Mouse (Mus musculus) megakaryocyte, embryonic 14.5 days (primary cell): ENCODE results near the gene Spty2d1. TPM values are rescaled to one million over a fixed set of nuclear protein-coding genes. Genes with fewer than 3 reads are reported as not detected.

Experiments
- H3K27me3 ChIP-seq: replicated peaks from 2 replicates; pipeline ENCODE3; 2012; ENCODE audit warnings: inconsistent platforms
- H3K36me3 ChIP-seq: replicated peaks from 2 replicates; pipeline ENCODE3; 2012; ENCODE audit warnings: low read length, inconsistent platforms, mixed read lengths
- H3K4me1 ChIP-seq: 2 replicates; pipeline ENCODE4 v1.6.1; 2012; ENCODE audit warnings: inconsistent platforms
- H3K4me3 ChIP-seq: replicated peaks from 2 replicates; pipeline ENCODE3; 2012; ENCODE audit warnings: moderate library complexity, mild to moderate bottlenecking, inconsistent platforms
- H3K9me3 ChIP-seq: 2 replicates; pipeline ENCODE4 v1.6.1; 2012; ENCODE audit warnings: inconsistent platforms
- FLI1 ChIP-seq: IDR thresholded peaks from 2 replicates; pipeline ENCODE4 v1.6.1; 2012; ENCODE audit warnings: low read length, inconsistent platforms, mixed read lengths
- GATA1 ChIP-seq: IDR thresholded peaks from 3 replicates; pipeline ENCODE4 v1.6.1; 2012; ENCODE audit warnings: mixed read lengths, low read length, inconsistent platforms, borderline replicate concordance
- polyA plus RNA-seq: library from polyadenylated mRNA; stranded (reverse); fragments of >175 nt; gene quantifications from 2 replicates; pipeline ENCODE4 v1.2.3, GENCODE M21; 2012; ENCODE audit warnings: low replicate concordance; ENCODE audit not compliant: insufficient read depth

The Spty2d1 gene
- polyA plus RNA-seq, 1 experiment: 3.1 TPM

DNA sequence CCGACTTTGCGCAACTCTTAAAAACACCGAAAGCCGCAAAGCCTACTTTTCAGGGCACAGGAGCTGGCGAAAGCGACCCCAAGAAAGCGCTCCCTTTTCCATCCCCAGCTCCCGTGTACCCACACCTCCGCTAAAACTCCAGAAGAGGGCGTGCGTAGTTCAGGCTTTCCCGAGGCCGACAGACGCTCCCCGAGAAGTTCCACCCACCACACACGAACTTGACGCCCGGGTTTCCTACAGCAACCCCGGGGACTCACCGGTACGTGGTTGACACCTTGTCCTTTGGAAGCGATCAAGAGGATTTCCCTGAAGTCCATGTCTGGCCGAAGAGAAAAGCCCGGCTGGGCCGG, 418 bp downstream of the Spty2d1 start:
- Histone ChIP-seq H3K27me3 (no peaks in the 10 kb centered on the region), H3K4me3 (peak overlapping the region; percentile 97), H3K36me3 (peaks cover 17% of the 10 kb centered on the region), H3K9me3 (no peaks in the 10 kb centered on the region), H3K4me1 (peaks cover 71% of the 10 kb centered on the region)
- no peak for TF ChIP-seq FLI1
- TF ChIP-seq GATA1: no peak

DNA sequence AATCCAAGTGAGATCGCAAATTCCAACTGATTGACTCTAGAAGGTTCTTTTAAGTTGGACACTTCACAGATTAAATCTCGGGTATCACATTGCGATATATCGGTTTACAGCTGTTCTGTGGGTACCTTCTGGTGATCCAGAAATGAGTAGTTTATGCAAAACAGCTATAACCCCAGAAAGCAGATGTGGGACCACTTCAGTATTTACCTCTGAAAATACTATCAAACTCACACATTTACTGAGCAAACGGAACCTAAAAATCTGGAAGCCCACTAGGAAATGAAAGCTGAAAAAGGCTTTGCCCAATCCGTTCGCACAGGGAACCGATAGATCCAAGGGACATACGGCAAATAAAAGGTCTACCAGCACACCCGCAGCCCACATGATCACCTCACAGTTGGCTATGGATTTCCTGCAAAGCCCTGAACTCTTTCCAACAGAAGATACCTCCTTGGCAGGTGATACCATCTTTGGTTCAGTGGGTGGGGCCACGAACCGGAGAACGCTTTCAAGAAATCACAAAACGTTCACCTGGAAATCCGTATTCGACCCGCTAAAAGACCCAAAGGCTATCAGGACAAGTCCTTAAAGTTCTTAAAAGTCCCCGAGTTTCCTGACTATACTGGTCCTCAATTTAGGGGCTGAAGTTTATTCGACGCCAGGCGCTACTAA, 966 bp downstream of the Spty2d1 start:
- Histone ChIP-seq H3K4me1 (peaks cover 71% of the 10 kb centered on the region), H3K9me3 (no peaks in the 10 kb centered on the region), H3K27me3 (no peaks in the 10 kb centered on the region), H3K4me3 (peak overlapping the region; percentile 97), H3K36me3 (peaks cover 19% of the 10 kb centered on the region)
- no peak for TF ChIP-seq GATA1
- TF ChIP-seq FLI1: no peak

DNA sequence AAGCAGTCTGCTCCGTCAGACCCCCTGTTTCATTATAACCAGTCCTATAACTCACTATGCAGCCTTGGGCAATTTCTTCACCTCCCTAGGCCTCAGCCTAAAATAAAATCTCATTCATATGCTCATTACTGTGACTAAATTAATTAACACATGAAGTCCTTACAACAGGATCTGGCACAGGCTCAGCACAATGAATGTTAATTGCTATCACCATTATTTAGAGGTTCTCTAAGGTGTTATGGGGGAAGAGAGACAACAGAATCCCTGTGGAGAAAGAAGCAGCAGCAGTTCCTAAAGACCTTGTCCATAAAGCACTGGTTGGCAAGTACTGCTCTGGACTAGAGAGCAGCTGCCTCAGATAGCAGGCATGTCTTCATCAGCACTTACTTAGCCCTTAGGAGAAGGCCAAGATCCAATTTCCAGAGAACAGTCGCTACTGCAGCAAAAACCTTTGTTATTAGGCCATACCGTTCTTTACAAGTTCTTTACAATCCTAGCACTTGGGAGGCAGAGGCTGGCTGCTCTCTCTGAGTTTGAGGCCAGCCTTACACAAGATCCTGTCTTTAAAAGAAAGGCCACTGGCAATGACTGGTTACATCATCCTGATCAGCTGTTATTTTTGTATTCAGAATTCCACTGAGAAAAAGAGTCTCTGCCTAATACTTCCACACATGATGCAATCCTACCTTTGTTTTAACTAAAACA, 4.6 kb downstream of the Spty2d1 start:
- TF ChIP-seq GATA1: no peak
- TF ChIP-seq FLI1: no peak
- no peaks in the 10 kb centered on the region for H3K27me3 ChIP-seq

DNA sequence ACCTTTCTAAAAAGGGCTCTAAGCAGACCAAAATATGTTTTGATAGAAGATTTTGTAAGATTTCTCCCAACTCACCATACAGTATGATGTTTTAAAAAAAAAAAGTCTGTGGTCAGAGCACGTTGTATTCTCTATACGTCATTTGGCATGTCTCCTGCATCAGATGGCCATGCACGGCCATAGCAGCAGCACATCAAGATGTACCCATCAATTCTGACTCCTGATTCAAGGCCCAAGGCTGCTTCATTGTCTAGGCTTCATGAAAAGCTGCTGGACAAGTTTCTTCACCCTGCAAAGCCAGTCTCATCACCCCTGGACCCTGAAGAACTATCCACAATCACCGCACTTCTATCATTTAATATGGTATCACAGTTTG, 6.3 kb downstream of the Spty2d1 start:
- TF ChIP-seq GATA1 (no peak), FLI1 (no peak)
- Histone ChIP-seq H3K9me3 (no peaks in the 10 kb centered on the region), H3K36me3 (peaks cover 60% of the 10 kb centered on the region), H3K4me3 (no peak overlapping the region), H3K27me3 (no peaks in the 10 kb centered on the region), H3K4me1 (peaks cover 94% of the 10 kb centered on the region)

More for the DNA sequence above, 4.6 kb downstream of the Spty2d1 start:
- no peaks in the 10 kb centered on the region for H3K9me3 ChIP-seq
- no peak overlapping the region for H3K4me3 ChIP-seq
- H3K4me1 ChIP-seq: peaks cover 83% of the 10 kb centered on the region
- H3K36me3 ChIP-seq: peaks cover 43% of the 10 kb centered on the region

DNA sequence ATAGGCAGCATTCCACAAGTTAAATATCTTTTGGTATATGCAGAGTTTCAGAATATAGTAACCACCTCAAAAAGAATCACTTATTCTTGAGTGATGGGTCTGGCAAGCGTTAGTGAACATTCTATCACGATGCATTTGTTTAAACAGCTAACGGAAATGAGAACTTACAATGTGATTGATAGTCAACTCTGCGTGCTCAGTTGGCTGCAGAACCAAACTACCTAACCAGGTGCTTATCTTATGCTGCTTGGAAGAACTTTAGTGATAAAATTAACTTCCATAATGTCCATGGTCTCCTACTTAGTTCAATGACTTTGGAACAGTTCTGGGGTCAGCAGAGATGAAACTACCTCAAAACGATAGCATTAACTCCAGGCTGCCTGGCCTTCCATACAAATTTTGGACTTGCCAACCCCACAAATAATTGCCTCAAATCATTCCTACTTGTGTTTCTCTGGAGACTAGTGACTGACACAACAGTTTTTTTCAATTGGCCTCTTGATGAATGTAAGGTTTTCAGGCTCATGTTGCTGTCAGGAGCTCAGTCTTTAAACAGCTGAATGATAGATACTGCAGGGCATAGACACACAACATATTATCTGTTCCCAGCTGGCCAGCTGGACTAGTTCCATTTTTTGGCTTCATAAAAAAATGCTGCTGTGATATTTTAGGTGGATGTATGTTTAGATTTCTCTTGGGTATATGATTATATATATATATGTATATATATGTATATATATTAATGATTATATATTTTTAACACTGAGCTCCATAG, 6.9 kb downstream of the Spty2d1 start:
- Histone ChIP-seq H3K4me3 (no peak overlapping the region), H3K27me3 (no peaks in the 10 kb centered on the region), H3K9me3 (no peaks in the 10 kb centered on the region), H3K36me3 (peaks cover 66% of the 10 kb centered on the region), H3K4me1 (peaks cover 89% of the 10 kb centered on the region)
- no peak for TF ChIP-seq FLI1
- TF ChIP-seq GATA1: no peak

DNA sequence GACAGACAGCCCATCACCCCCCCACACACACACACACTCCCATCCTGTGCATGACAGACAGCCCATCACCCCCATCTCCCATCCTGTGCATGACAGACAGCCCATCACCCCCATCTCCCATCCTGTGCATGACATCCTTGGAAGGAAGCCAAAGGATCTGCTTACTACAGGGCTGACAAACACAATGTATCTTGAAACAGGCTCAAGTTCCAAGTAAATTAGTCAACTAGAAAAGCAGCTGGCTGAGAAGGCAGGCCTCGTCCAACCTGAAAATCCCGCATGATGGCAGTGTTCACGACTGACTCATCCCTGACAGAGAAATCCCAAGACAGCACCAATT, 7.6 kb downstream of the Spty2d1 start:
- TF ChIP-seq GATA1 (no peak), FLI1 (no peak)
- Histone ChIP-seq H3K4me1 (peaks cover 83% of the 10 kb centered on the region), H3K4me3 (peak overlapping the region; percentile 4), H3K27me3 (no peaks in the 10 kb centered on the region), H3K36me3 (peaks cover 72% of the 10 kb centered on the region), H3K9me3 (no peaks in the 10 kb centered on the region)

DNA sequence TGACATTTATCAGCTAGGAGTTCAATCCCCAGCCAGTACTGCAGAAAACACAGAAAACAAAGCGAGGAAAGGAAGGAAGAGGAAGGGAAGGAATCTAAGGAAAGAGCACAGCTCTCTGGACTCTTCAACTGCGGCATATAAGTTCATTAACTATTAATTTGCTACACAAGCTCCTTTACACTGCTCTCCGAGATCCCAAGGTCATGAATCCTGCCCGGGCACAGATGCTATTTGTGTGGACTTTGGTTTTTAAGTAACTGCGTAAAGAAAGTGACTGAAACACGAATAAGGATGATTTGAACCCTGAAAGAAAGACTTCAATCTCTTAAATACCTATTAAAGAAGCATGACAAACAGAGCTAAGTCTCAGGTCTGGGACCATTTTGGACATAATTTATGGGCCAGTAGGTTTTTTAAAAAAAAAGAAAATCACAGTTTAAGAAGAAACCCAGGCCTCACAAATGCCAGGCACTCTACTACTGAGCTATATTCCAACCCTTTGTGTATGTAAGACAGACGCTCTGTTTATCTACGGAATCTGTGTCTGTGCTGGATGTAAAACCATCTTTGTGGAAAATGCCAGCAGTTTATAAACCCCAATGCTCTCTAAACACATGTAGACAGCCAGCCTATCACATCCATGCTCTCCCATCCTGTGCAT, 8.1 kb downstream of the Spty2d1 start:
- Histone ChIP-seq H3K4me1 (peaks cover 78% of the 10 kb centered on the region), H3K27me3 (no peaks in the 10 kb centered on the region)
- TF ChIP-seq FLI1 (no peak), GATA1 (no peak)

DNA sequence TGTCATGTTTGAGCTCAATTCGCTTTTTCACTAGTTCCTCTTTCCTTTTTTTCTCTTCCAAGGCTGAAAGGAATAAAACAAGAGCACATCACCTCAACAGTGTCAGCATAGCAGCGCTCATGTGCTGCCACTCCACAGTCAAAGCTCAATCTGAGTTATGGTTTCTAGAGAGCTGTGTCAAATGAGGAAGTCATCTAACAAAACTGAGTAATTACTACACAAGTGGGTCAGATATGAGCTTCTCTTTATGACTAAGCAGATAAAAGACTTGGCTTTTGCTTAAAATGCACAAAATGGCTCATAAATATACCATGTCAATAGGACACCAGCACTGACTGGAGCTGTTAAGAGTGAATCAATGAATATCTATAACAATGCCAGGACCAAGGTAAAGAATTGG, 9.3 kb downstream of the Spty2d1 start:
- no peak for TF ChIP-seq FLI1
- no peaks in the 10 kb centered on the region for H3K27me3 ChIP-seq
- peaks cover 67% of the 10 kb centered on the region for H3K4me1 ChIP-seq
- H3K36me3 ChIP-seq: peaks cover 80% of the 10 kb centered on the region
- no peak overlapping the region for H3K4me3 ChIP-seq
- no peaks in the 10 kb centered on the region for H3K9me3 ChIP-seq

More for the DNA sequence above, 8.1 kb downstream of the Spty2d1 start:
- Histone ChIP-seq H3K4me3 (peak overlapping the region; percentile 4), H3K9me3 (no peaks in the 10 kb centered on the region), H3K36me3 (peaks cover 72% of the 10 kb centered on the region)

DNA sequence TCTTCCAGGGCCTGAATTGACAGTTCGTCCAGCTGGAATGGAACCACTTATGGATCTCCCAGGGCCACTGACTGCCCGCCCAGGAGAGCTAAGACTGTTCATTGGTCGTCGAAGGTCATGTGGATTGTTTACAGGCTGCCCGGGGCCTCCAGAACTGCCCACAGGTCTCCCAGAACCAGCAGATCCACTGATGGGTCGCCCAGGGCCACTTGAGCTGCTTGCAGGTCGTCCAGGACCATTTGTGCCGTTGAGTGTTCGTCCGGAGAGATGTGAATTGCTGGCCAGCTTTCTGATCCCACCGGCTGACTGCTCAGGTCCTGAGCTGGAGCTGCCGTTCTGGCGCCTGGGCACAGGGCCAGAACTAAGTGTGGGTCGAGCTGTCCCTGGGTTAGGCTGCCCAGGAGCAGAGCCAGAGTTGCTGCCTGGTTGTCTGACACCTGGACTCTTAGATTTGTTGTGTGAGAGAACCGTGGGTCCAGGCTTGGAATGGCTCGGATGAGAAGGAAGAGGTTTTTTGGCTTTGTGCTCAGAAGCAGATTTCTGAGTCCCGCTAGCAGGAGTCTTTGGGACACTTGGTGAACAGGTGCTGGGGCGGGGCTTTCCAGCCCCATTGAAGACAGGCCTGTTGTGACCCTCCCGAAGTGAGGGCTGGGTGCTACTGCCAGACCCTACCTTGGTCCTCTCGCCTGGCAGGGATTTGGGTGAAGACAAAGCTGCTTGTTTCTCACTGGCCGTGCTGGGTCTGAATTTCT, 10.4 kb downstream of the Spty2d1 start:
- no peak for TF ChIP-seq FLI1
- no peak for TF ChIP-seq GATA1
- peaks cover 56% of the 10 kb centered on the region for H3K4me1 ChIP-seq
- H3K36me3 ChIP-seq: peaks cover 84% of the 10 kb centered on the region
- H3K9me3 ChIP-seq: no peaks in the 10 kb centered on the region
- no peak overlapping the region for H3K4me3 ChIP-seq
- H3K27me3 ChIP-seq: no peaks in the 10 kb centered on the region
